Mouse (Mus musculus): ENCODE data around the gene Bex1. TPM values are rescaled to one million over a fixed set of nuclear protein-coding genes. Genes with fewer than 3 reads are reported as not detected.
"Not testable (repeated sequence)": the region's sequence is repeated elsewhere in the genome, so short reads cannot be mapped to it uniquely, and the experiment has no call there.

Gene Bex1
- total RNA-seq (2022), result 10 to 100 TPM; 13.8 to 23.9 (median 17.7) TPM

- DNase-seq, result not testable (repeated sequence)
Observed at GRCm38 (mm10) chrX:136214729-136215677, at the start of gene Bex1, which contains the start of gene Tceal7. Gene Bex1, minus strand, starts transcription at chrX:136215513. Gene Tceal7, plus strand, starts transcription at chrX:136214779.

- DNase-seq, result no peak
Observed at GRCm38 (mm10) chrX:136252023-136252729, 36.9 kb upstream of the Bex1 start.

GRCm38 (mm10) chrX:136249671-136250070, 34.4 kb upstream of the Bex1 start:
- no peak for DNase-seq

- peak; percentile 70 for DNase-seq
Observed at GRCm38 (mm10) chrX:136248811-136249210, 33.5 kb upstream of the Bex1 start.

GRCm38 (mm10) chrX:136245521-136246071, 30.3 kb upstream of the Bex1 start:
- DNase-seq, result no peak

- peak; percentile 67 for DNase-seq
Observed at GRCm38 (mm10) chrX:136244574-136245229, 29.4 kb upstream of the Bex1 start, which contains the start of gene Tceal9. Gene Tceal9, plus strand, starts transcription at chrX:136245079.

GRCm38 (mm10) chrX:136243181-136243580, 27.9 kb upstream of the Bex1 start:
- DNase-seq, result no peak

- DNase-seq, result no peak
Observed at GRCm38 (mm10) chrX:136238118-136238517, 22.8 kb upstream of the Bex1 start.

- no peak for DNase-seq
Observed at GRCm38 (mm10) chrX:136227768-136228167, 12.5 kb upstream of the Bex1 start.

GRCm38 (mm10) chrX:136223714-136224113, 8.4 kb upstream of the Bex1 start:
- no peak for DNase-seq

GRCm38 (mm10) chrX:136216303-136216702, 990 bp upstream of the Bex1 start:
- DNase-seq, result no peak

GRCm38 (mm10) chrX:136213396-136213795, 1.9 kb downstream of the Bex1 start:
- no peak for DNase-seq

- DNase-seq, result no peak
Observed at GRCm38 (mm10) chrX:136204406-136204805, 10.9 kb downstream of the Bex1 start.

GRCm38 (mm10) chrX:136203664-136204066, 11.6 kb downstream of the Bex1 start, which contains the start of gene Tceal5:
Gene Tceal5, minus strand, starts transcription at chrX:136203876.
- no peak for DNase-seq

GRCm38 (mm10) chrX:136203257-136203656, 12.1 kb downstream of the Bex1 start:
- DNase-seq, result no peak

GRCm38 (mm10) chrX:136196873-136197272, 18.4 kb downstream of the Bex1 start:
- no peak for DNase-seq

GRCm38 (mm10) chrX:136195193-136195944, 19.9 kb downstream of the Bex1 start:
- DNase-seq, result no peak

GRCm38 (mm10) chrX:136183107-136183506, 32.2 kb downstream of the Bex1 start:
- no peak for DNase-seq

- DNase-seq, result no peak
Observed at GRCm38 (mm10) chrX:136180897-136181553, 34.3 kb downstream of the Bex1 start.

- no peak for DNase-seq
Observed at GRCm38 (mm10) chrX:136172786-136173185, 42.5 kb downstream of the Bex1 start.

GRCm38 (mm10) chrX:136172118-136172551, 43.2 kb downstream of the Bex1 start, which contains the start of gene Tceal8:
Gene Tceal8, minus strand, starts transcription at chrX:136172342.
- DNase-seq, result peak; percentile 76

Data from adrenal gland, adult 8-10 months (tissue).